Mouse (Mus musculus): Measurements from ENCODE around the gene Ppcs.

Ppcs gene

DNA sequence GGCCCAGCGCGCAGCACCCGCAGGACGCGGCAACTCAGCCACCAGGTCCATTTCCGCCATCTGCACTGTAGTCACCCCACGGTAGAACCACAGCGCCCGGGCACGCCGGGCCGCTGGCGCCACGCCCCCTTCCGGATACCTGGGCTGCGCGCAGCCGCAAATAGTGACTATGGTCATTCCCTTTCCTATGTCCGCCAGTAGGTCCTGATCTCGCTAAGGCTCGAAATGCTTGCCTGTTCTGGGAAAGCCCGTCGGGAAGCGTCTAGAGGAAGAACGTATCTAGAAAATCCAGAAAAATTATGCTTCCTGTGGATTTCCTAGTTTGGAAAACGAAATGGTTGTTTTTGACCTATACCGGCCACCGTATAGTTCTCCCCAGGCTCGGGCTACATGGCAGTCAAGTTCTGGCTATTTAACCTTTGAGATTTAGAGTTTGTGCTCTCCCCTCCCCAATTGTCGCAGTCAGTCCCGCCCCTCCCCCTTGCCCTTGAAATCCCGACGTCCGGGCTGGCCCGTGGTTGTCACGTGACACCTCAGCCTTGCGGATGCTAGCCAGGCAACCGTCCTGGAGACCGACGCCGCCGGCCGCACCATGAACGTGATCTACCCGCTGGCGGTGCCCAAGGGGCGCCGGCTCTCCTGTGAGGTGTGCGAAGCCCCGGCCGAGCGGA, at the start of gene Ppcs, which contains the start of gene Zmynd12:
Gene Ppcs, minus strand, starts transcription at position 127 of the 671 bp plus-strand sequence.
Gene Zmynd12, plus strand, starts transcription at position 521 of the 671 bp plus-strand sequence.
- DNase-seq: peak; percentile 93 to 94

- no peak for DNase-seq
Observed at GRCm38 (mm10) chr4:119467720-119468380, 45.6 kb upstream of the Ppcs start.

GRCm38 (mm10) chr4:119465841-119466240, 43.6 kb upstream of the Ppcs start:
- DNase-seq: no peak

GRCm38 (mm10) chr4:119463756-119464419, 41.7 kb upstream of the Ppcs start:
- DNase-seq: peak; percentile 62 to 70

DNA sequence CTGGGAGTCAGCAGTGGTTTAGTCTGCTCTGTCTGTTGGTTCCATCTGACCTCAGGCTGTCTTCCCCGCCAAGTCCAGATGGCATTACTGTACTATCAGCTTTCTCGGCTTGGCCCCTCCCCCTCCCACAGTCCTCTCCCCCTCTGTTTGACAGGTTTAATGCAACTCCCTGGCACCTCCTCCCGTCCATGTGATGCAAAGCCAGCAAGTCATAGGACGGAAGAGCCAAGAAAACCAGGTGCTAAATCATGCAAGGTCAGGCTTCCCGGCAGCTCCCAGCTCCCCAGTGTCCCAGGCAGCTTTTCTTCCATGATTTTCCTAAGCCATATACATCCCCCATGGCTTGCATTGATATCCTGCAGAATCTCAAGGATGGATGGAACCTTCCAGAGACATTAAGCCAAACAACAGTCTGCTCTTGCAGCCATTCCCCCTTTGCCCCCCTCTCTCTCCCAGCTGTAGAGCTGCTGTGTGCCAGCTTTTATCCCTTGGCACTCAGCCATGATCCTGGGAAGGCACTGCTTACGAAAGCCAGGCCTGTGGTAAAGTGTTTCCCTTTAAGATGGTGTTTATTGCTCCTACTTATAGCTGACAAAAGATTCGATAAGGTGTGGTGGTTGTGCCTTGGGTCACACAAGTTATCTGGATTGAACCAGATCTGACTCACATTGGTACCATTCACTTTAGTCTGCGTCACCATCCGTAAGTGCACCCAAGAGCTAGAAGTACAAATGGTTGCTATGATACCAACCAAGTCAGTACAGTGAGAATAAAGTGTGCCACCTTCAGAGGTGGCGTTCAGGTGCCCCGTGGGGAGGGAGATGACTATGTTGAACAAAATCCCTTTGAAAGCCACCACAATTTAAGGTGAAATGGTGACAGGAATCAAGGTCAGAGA, 40.9 kb upstream of the Ppcs start:
- peak; percentile 46 to 57 for DNase-seq

- no peak for DNase-seq
Observed at GRCm38 (mm10) chr4:119462457-119462856, 40.2 kb upstream of the Ppcs start.

GRCm38 (mm10) chr4:119460728-119461141, 38.5 kb upstream of the Ppcs start:
- DNase-seq: no peak

DNA sequence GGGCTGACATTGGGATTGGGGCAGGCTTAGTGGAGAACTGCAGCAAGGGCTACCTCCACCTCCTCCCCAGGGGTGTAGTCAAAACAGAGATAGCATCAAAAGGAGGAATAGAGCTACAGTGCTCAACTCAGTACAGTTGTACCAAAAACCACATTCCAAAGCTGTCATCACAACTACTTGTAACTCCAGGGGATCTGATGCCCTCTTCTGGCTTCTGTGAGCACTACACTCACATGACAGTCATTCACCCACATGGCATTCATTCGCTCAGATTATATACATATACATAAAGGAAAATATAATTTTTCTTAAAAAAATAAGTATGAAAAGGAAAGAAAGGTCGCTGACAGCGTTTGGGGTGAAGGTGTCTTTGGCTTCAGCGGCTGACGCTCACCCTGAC, 38.1 kb upstream of the Ppcs start:
- DNase-seq: peak; percentile 19 to 26

GRCm38 (mm10) chr4:119453533-119453932, 31.3 kb upstream of the Ppcs start:
- no peak for DNase-seq

- DNase-seq: no peak
Observed at GRCm38 (mm10) chr4:119453128-119453527, 30.9 kb upstream of the Ppcs start.

GRCm38 (mm10) chr4:119450436-119450835, 28.2 kb upstream of the Ppcs start:
- no peak for DNase-seq

GRCm38 (mm10) chr4:119447786-119448185, 25.6 kb upstream of the Ppcs start:
- no peak for DNase-seq

- DNase-seq: no peak
Observed at GRCm38 (mm10) chr4:119447261-119447660, 25.0 kb upstream of the Ppcs start.

GRCm38 (mm10) chr4:119442539-119442938, 20.3 kb upstream of the Ppcs start:
- no peak for DNase-seq

GRCm38 (mm10) chr4:119441836-119442235, 19.6 kb upstream of the Ppcs start:
- DNase-seq: no peak

DNA sequence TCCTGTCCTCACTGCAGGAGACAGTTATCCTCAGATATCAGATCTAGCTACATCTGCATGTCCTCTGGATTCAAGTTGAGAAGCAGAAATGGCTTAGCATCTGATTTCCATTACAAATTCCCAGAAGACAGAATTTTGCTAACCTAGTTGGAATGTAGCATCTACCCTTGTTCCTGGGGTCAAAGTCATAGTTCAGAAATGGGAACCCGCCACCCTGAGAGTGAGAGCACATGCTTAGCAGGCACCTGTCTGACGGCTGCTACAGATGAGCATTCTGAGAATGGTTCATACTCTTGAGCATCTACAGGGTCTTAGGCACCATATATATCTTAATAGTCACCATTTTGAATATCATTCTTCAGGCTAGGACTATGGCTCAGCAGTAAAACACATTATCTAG, 15.7 kb upstream of the Ppcs start:
- DNase-seq: no peak

- peak; percentile 53 to 55 for DNase-seq
Observed at GRCm38 (mm10) chr4:119430678-119431077, 8.5 kb upstream of the Ppcs start.

DNA sequence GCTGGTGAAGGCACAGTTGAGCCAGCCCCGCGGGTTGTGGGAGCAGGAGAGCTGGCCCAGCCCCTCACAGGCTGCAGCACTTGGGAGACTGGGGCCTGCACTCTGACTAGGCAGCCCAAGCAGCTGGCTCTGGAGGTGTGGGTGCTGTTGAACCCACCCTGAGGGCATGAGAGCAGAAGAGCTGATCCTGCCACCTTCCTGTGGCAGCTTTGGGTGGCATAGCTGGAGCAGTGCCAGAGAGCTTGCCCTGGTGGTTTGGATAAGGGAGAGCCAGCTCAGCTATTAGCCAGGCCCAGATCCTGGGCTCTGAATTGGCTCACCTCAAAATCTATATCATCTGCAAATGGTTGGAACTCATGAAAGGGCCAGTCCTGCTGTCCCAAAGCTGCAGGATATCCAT, 5.5 kb upstream of the Ppcs start:
- DNase-seq: no peak

GRCm38 (mm10) chr4:119425601-119426000, 3.4 kb upstream of the Ppcs start:
- no peak for DNase-seq

DNA sequence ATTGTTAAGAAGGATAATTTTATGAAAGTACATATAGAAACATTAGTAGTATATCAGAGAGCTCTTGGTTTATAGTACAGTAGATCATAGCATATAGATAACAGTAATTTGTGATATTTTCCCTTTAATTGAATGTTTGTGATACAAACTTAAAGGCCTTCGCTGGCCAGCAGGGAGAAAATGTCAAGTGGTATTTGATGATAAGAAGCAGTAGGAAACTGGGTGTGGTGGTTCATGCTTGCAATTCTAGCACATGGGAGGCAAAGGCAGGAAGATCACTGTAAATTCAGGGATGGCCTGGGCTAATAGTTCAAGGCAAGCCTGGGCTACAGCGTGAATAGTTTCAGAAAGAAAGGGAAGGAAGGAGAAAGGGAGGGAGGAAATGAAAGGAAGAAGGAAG, 2.9 kb upstream of the Ppcs start:
- DNase-seq: no peak

GRCm38 (mm10) chr4:119421921-119422293, 313 bp downstream of the Ppcs start:
- DNase-seq: no peak

GRCm38 (mm10) chr4:119421191-119421590, 1.0 kb downstream of the Ppcs start:
- no peak for DNase-seq

GRCm38 (mm10) chr4:119417894-119418293, 4.3 kb downstream of the Ppcs start:
- DNase-seq: no peak
